Mouse (Mus musculus): ENCODE data around the gene Adrb1. TPM values are rescaled to one million over a fixed set of nuclear protein-coding genes. Genes with fewer than 3 reads are reported as not detected.
"Not testable (repeated sequence)": the region's sequence is repeated elsewhere in the genome, so short reads cannot be mapped to it uniquely, and the experiment has no call there.

Gene Adrb1
- polyA plus RNA-seq, 1 experiment from 2014 or later = 0.23 TPM

- 53% methylated on average over 16 of the region's 16 CpGs for WGBS
- no peak overlapping the region for H3K27ac ChIP-seq (ENCODE audit: low read depth, low read length)
- no peak overlapping the region for H3K4me3 ChIP-seq (ENCODE audit: low read depth, low read length)
- H3K36me3 ChIP-seq (ENCODE audit: control insufficient read depth, insufficient read depth, low read length) = no peaks in the 10 kb centered on the region
- ATAC-seq (replicated peaks; ENCODE audit: low FRiP score) (peak; percentile 24; the same call in 1 of the 2 replicates), DNase-seq (ENCODE audit: low spot score) (peak; percentile 69)
- no peak overlapping the region for H3K4me2 ChIP-seq (ENCODE audit: low read depth, low read length, severe bottlenecking)
- H3K9me3 ChIP-seq (ENCODE audit: control insufficient read depth, low read length) = no peaks in the 10 kb centered on the region
- H3K4me1 ChIP-seq (replicated peaks; ENCODE audit: control insufficient read depth, insufficient read depth, low read length) = peaks cover 21% of the 10 kb centered on the region; the same call in 1 of the 2 replicates
- H3K27me3 ChIP-seq (ENCODE audit: control insufficient read depth, insufficient read depth, low read length) = peaks cover 18% of the 10 kb centered on the region
- H3K9ac ChIP-seq (ENCODE audit: low read length) = no peak overlapping the region
These were observed 54.9 kb downstream of the Adrb1 start for GRCm38 (mm10) chr19:56776719-56777382.

GRCm38 (mm10) chr19:56778532-56778931 lies 56.5 kb downstream of the Adrb1 start:
- WGBS = 93% methylated on average over 7 of the region's 7 CpGs
- not testable (repeated sequence) for ATAC-seq (replicated peaks; ENCODE audit: low FRiP score); H3K4me2 ChIP-seq (ENCODE audit: low read depth, low read length, severe bottlenecking); DNase-seq (ENCODE audit: low spot score); H3K27ac ChIP-seq (ENCODE audit: low read depth, low read length); H3K9ac ChIP-seq (ENCODE audit: low read length); H3K4me3 ChIP-seq (ENCODE audit: low read depth, low read length); H3K9me3 ChIP-seq (ENCODE audit: control insufficient read depth, low read length); H3K36me3 ChIP-seq (ENCODE audit: control insufficient read depth, insufficient read depth, low read length)
- Histone ChIP-seq H3K27me3 (ENCODE audit: control insufficient read depth, insufficient read depth, low read length) (peaks cover 18% of the 10 kb centered on the region), H3K4me1 (replicated peaks; ENCODE audit: control insufficient read depth, insufficient read depth, low read length) (peaks cover 16% of the 10 kb centered on the region; the same call in 1 of the 2 replicates)

Other genes starting within 250 kb of the Adrb1 start
- 16.9 and 18.2 TPM in 2 replicates for gene Dclre1a, start 174.0 kb upstream of the Adrb1 start, polyA plus RNA-seq (2014; fragmentation: Nextera tagmentation; extraction: Ambion mirVana)
- 16.9 and 19.0 TPM in 2 replicates for gene Nhlrc2, start 173.9 kb upstream of the Adrb1 start, polyA plus RNA-seq (2014; fragmentation: Nextera tagmentation; extraction: Ambion mirVana)
- gene Ccdc186, start 100.0 kb downstream of the Adrb1 start, polyA plus RNA-seq (2014; fragmentation: Nextera tagmentation; extraction: Ambion mirVana) = 17.7 and 20.1 TPM in 2 replicates
- 0.43 and 0.45 TPM in 2 replicates for gene Tdrd1, start 104.0 kb downstream of the Adrb1 start, polyA plus RNA-seq (2014; fragmentation: Nextera tagmentation; extraction: Ambion mirVana)
- 0.99 and 1.1 TPM in 2 replicates for gene Vwa2, start 152.1 kb downstream of the Adrb1 start, polyA plus RNA-seq (2014; fragmentation: Nextera tagmentation; extraction: Ambion mirVana)